Mouse (Mus musculus): ENCODE measurements around the gene Zfp787. TPM values are rescaled to one million over a fixed set of nuclear protein-coding genes. Genes with fewer than 3 reads are reported as not detected.

The Zfp787 gene
- 36.8 and 42.4 TPM in 2 replicates for total RNA-seq (2023)

DNA sequence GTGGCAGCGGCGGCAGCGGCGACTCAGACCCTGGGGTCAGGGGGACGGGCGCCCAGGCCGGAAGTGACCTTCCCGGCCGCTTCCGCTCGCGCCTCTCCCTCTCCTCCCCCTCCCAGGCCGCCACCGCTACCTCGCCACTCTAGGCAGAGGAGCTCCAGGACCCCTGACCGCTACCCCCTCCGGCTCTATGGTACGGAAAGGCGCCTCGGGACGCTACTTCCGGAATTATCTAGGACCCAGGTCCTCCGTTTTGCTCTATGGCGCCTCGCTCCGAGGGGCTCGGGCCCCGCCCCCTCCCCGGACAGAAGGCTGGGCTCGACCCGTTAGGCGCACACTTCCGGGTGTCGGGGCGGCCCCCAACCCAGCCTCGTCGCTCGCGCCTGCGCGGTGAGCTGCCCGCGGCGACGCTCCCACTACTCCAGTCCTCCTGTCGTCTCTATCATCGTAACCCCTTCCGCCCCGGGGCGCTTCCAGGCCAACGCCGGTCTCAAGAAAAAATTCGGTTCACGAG is at the start of gene Zfp787:
Gene Zfp787, minus strand, starts transcription at position 97 of the 511 bp plus-strand sequence.

DNA sequence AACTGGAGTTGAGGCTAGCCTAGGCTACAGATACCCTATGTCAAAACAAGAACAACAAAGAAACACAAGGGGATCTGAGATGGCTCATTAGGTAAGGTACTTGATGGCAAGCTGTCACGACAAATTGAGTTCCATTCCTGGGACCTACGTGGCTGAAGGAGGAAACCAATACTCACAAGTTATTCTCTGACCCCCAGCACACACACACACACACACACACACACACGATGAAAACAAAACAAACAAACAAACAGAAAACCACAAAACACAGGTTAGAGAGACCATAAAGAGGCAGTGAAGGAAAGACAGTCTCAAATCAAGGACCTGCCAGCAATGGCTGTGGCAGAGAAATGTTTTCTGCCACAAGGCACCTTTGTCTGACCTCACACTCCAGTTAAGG is 41.0 kb upstream of the Zfp787 start, which contains the start of gene Galp:
Gene Galp, plus strand, starts transcription at position 301 of the 400 bp plus-strand sequence.

DNA sequence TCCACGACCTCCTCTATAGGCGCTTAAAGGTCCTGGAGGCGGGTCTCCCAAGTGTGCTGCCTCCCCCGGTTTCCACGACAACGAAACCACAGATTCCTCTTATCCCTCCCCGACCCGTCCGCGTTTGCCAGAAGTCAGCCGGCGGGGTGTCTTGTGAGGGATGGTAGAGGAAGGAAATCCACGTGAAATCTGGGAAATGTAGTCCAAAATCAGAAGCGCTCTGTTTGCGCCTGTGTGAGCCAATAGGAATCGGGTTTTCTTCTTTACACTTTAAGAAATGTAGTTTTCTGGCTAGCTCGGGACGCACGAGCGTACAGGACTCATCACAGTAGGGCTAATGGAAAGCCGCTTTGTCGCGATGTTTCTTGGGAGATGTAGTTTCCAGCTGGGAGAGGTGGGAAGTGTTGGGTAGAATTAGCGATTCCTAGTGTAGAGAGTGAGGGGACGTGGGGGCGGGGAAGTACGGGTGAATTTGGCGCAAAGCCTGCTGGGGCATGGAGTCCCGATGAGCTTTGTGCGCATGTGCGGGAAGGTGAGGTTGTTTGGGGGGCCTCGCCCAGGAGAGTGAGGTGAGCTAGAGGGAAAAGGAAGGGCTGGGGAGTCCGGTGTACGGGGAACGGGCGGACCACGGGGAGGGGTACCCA is 16.3 kb upstream of the Zfp787 start, which contains the start of gene Zfp444:
Gene Zfp444, plus strand, starts transcription at position 221 of the 644 bp plus-strand sequence.

Other genes with a start within 250 kb of the Zfp787 start
- gene Vmn1r65, start 145.0 kb downstream of the Zfp787 start, total RNA-seq (2023) = not detected in 2 replicates
- not detected in 2 replicates for gene Nlrp4c, start 110.8 kb downstream of the Zfp787 start, total RNA-seq (2023)
- 3.5 and 4.4 TPM in 2 replicates for gene Zfp444, start 16.2 kb upstream of the Zfp787 start, total RNA-seq (2023)
- not detected in 2 replicates for gene Galp, start 41.1 kb upstream of the Zfp787 start, total RNA-seq (2023)
- not detected in 2 replicates for gene Zscan5b, start 66.3 kb upstream of the Zfp787 start, total RNA-seq (2023)
- not detected in 2 replicates for gene Epp13, start 96.7 kb upstream of the Zfp787 start, total RNA-seq (2023)
- gene Zfp667, start 130.6 kb upstream of the Zfp787 start, total RNA-seq (2023) = 0.16 and 0.34 TPM in 2 replicates
- 1.1 TPM in 1 of 2 replicates, not detected in the other for gene Zfp583, start 175.3 kb upstream of the Zfp787 start, total RNA-seq (2023)
- not detected in 2 replicates for gene Gm3854, start 187.8 kb upstream of the Zfp787 start, total RNA-seq (2023)
- gene Zfp78, start 207.3 kb upstream of the Zfp787 start, total RNA-seq (2023) = 0.52 and 0.69 TPM in 2 replicates
- 1.8 and 2.3 TPM in 2 replicates for gene Zfp28, start 227.3 kb upstream of the Zfp787 start, total RNA-seq (2023)
- gene Smim17, start 242.7 kb upstream of the Zfp787 start, total RNA-seq (2023) = not detected in 2 replicates

Measured in neutrophil, adult 65 days (primary cell).